Mouse (Mus musculus): ENCODE measurements around the gene CT030661.1. TPM values are rescaled to one million over a fixed set of nuclear protein-coding genes. Genes with fewer than 3 reads are reported as not detected.
A peak's percentile ranks its signal among the peaks of the same experiment; 100 is the strongest.
"Not testable (repeated sequence)": the region's sequence is repeated elsewhere in the genome, so short reads cannot be mapped to it uniquely, and the experiment has no call there.

CT030661.1 gene
- 10 to 100 TPM; 10.9 to 12.7 (median 11.5) TPM for total RNA-seq (2022)

- peak; percentile 94 to 95 for DNase-seq (ENCODE audit: low spot score in 2 of 2)
Measured at GRCm38 (mm10) chr17:22314730-22315226, at the start of gene CT030661.1. Gene CT030661.1 (minus strand): TSS chr17:22314837.

GRCm38 (mm10) chr17:22363895-22364294, 49.3 kb upstream of the CT030661.1 start:
- no peak for DNase-seq (ENCODE audit: low spot score in 2 of 2)

GRCm38 (mm10) chr17:22361101-22361781, 46.6 kb upstream of the CT030661.1 start, which contains the start of the genes Zfp944 and Zfp758:
Gene Zfp944 (minus strand): TSS chr17:22361400.
Gene Zfp758 (plus strand): TSS chr17:22361453.
- DNase-seq (ENCODE audit: low spot score in 2 of 2) = peak; percentile 8 to 42

- no peak for DNase-seq (ENCODE audit: low spot score in 2 of 2)
Measured at GRCm38 (mm10) chr17:22360572-22360971, 45.9 kb upstream of the CT030661.1 start.

- peak in 1 of 2 experiments; percentile 14 for DNase-seq (ENCODE audit: low spot score in 2 of 2)
Measured at GRCm38 (mm10) chr17:22352794-22353193, 38.2 kb upstream of the CT030661.1 start.

GRCm38 (mm10) chr17:22315247-22315646, 610 bp upstream of the CT030661.1 start:
- not testable (repeated sequence) for DNase-seq (ENCODE audit: low spot score in 2 of 2)

GRCm38 (mm10) chr17:22314219-22314618, 418 bp downstream of the CT030661.1 start:
- not testable (repeated sequence) for DNase-seq (ENCODE audit: low spot score in 2 of 2)

Other genes with a start within 250 kb of the CT030661.1 start
- gene Zfp947, start 148.6 kb downstream of the CT030661.1 start, total RNA-seq (2022) = under 1 TPM; 0.59 to 0.91 (median 0.86) TPM
- 1 to 10 TPM; 5.3 to 6.2 (median 5.7) TPM for gene Zfp994, start 89.2 kb downstream of the CT030661.1 start, total RNA-seq (2022)
- 10 to 100 TPM in 3 of 4 experiments, 1 to 10 TPM in 1; 9.3 to 10.9 (median 10.4) TPM for gene Zfp944, start 46.6 kb upstream of the CT030661.1 start, total RNA-seq (2022)
- gene Zfp758, start 46.6 kb upstream of the CT030661.1 start, total RNA-seq (2022) = 10 to 100 TPM; 10.8 to 13.2 (median 12.0) TPM
- 10 to 100 TPM; 12.0 to 18.0 (median 12.8) TPM for gene Zfp946, start 109.4 kb upstream of the CT030661.1 start, total RNA-seq (2022)